Mouse (Mus musculus): ENCODE data around the gene Olfr747. TPM values are rescaled to one million over a fixed set of nuclear protein-coding genes. Genes with fewer than 3 reads are reported as not detected.
"Not testable (repeated sequence)": the region's sequence is repeated elsewhere in the genome, so short reads cannot be mapped to it uniquely, and the experiment has no call there.

The Olfr747 gene
- not detected for total RNA-seq (2021)

- DNase-seq = no peak
These were observed at the start of gene Olfr747 for GRCm38 (mm10) chr14:50693106-50693505. Gene Olfr747 (minus strand): TSS chr14:50693206.

DNA sequence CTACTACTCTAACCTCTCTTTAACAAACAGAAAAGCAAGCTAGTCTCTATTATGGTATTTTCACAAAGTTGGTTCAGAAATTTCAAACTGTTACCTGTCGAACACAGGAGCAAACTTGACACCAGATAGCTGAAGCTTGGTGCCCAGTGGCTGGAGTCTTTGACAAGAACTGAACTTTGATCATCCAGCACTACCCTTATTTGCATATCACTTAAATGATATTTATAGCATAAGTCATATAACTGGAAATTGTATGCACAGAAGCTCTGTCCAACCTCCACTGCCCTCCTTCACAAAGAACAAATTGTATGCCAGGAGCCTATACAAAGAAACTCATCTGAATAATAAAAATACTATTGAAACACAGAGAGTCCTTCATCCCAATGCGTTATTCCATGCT is 48.6 kb upstream of the Olfr747 start:
- DNase-seq = no peak

- no peak for DNase-seq
These were observed 47.3 kb upstream of the Olfr747 start for GRCm38 (mm10) chr14:50740334-50740733.

GRCm38 (mm10) chr14:50722371-50722770 is 29.4 kb upstream of the Olfr747 start:
- not testable (repeated sequence) for DNase-seq

- peak; percentile 20 for DNase-seq
These were observed 26.9 kb upstream of the Olfr747 start for GRCm38 (mm10) chr14:50719875-50720274.

DNA sequence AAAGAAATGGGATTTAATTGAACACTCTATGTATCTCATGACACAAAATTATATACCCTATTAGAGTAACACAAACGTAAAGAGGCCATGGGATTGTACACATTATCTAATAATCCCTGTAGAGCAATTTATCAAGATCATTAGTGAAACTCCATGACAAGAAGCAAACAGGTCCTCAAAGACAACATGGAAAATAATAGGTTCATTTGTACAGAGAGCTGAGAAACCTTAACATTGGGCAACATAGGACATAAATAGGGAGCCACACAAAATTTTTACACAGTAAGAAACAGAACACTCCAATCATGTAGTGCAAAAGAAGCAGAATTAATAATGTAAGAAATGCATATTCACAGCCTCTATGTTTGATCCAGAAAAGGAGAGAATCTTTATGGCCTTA is 14.1 kb upstream of the Olfr747 start, which contains the start of gene Olfr748:
Olfr748 (plus strand) TSS at position 301 of the 400 bp plus-strand sequence.
- DNase-seq = no peak

GRCm38 (mm10) chr14:50646783-50647182 is 46.2 kb downstream of the Olfr747 start, which contains the start of gene Olfr746:
Gene Olfr746 (plus strand): TSS chr14:50647083.
- DNase-seq = no peak

GRCm38 (mm10) chr14:50639088-50639487 is 53.9 kb downstream of the Olfr747 start, which contains the start of gene Olfr745:
Gene Olfr745 (plus strand): TSS chr14:50639388.
- DNase-seq = no peak

Other genes with a start within 250 kb of the Olfr747 start
- not detected for gene Olfr740, start 247.7 kb downstream of the Olfr747 start, total RNA-seq (2021)
- gene Olfr741, start 220.5 kb downstream of the Olfr747 start, total RNA-seq (2021) = not detected
- gene Olfr742, start 189.6 kb downstream of the Olfr747 start, total RNA-seq (2021) = not detected
- gene Olfr743, start 171.4 kb downstream of the Olfr747 start, total RNA-seq (2021) = not detected
- not detected for gene Olfr744, start 78.3 kb downstream of the Olfr747 start, total RNA-seq (2021)
- gene Olfr745, start 53.8 kb downstream of the Olfr747 start, total RNA-seq (2021) = not detected
- gene Olfr746, start 46.1 kb downstream of the Olfr747 start, total RNA-seq (2021) = not detected
- not detected for gene Olfr748, start 14.2 kb upstream of the Olfr747 start, total RNA-seq (2021)
- gene Olfr749, start 51.9 kb upstream of the Olfr747 start, total RNA-seq (2021) = not detected
- 10 to 100 TPM; 30.7 to 31.2 TPM for gene Ttc5, start 92.3 kb upstream of the Olfr747 start, total RNA-seq (2021)
- under 1 TPM in 1 of 2 experiments, not detected in 1; 0.18 TPM for gene Ccnb1ip1, start 114.5 kb upstream of the Olfr747 start, total RNA-seq (2021)
- gene Parp2, start 114.6 kb upstream of the Olfr747 start, total RNA-seq (2021) = 10 to 100 TPM; 25.5 to 26.8 TPM
- 10 to 100 TPM in 1 of 2 experiments, 1 to 10 TPM in 1; 9.3 to 12.3 TPM for gene Tep1, start 177.4 kb upstream of the Olfr747 start, total RNA-seq (2021)
- 1 to 10 TPM in 1 of 2 experiments, under 1 TPM in 1; 0.86 to 1.1 TPM for gene Klhl33, start 204.3 kb upstream of the Olfr747 start, total RNA-seq (2021)
- gene Osgep, start 231.7 kb upstream of the Olfr747 start, total RNA-seq (2021) = 10 to 100 TPM; 64.2 to 65.8 TPM
- gene Apex1, start 231.8 kb upstream of the Olfr747 start, total RNA-seq (2021) = 10 to 100 TPM; 49.5 to 52.9 TPM
- 10 to 100 TPM; 25.7 to 27.2 TPM for gene Pip4p1, start 237.7 kb upstream of the Olfr747 start, total RNA-seq (2021)
- 10 to 100 TPM; 11.1 to 13.9 TPM for gene Pnp, start 237.9 kb upstream of the Olfr747 start, total RNA-seq (2021)

Data from heart, postnatal 4 days (tissue).